ENCODE assay signal across 7 mouse cellular contexts in genomic region chr11:6292988-6293349, GRCm38 (mm10). TPM values are rescaled to one million over a fixed set of nuclear protein-coding genes. Genes with fewer than 3 reads are reported as not detected.
DNase-seq lines count a peak whose midpoint lies in the region; ATAC-seq and TF ChIP-seq lines count a peak whose summit lies in the region.

No protein-coding gene starts in this region.

- H3K27ac ChIP-seq in lung, embryonic 14.5 days (ENCODE audit: low read depth) = no peak overlapping the region
- H3K27ac ChIP-seq in forebrain, embryonic 13.5 days = no peak overlapping the region
- no peak overlapping the region for H3K27ac ChIP-seq in limb, embryonic 13.5 days
- peak overlapping the region; percentile 97 for H3K27ac ChIP-seq in small intestine, adult 2 months (ENCODE audit: insufficient read depth, low read depth, low read length)

- H3K27me3 ChIP-seq in lung, embryonic 14.5 days (ENCODE audit: insufficient read depth, low read length) = no peaks in the 10 kb centered on the region
- no peaks in the 10 kb centered on the region for H3K27me3 ChIP-seq in forebrain, embryonic 13.5 days
- H3K27me3 ChIP-seq in limb, embryonic 13.5 days = no peaks in the 10 kb centered on the region
- H3K27me3 ChIP-seq in small intestine, adult 2 months (ENCODE audit: control insufficient read depth, insufficient read depth, low read length) = no peaks in the 10 kb centered on the region

- peaks cover 12% of the 10 kb centered on the region for H3K36me3 ChIP-seq in lung, embryonic 14.5 days (ENCODE audit: insufficient read depth)
- peaks cover 11% of the 10 kb centered on the region for H3K36me3 ChIP-seq in forebrain, embryonic 13.5 days (ENCODE audit: poor library complexity, severe bottlenecking)
- H3K36me3 ChIP-seq in limb, embryonic 13.5 days = peaks cover 12% of the 10 kb centered on the region
- peaks cover 16% of the 10 kb centered on the region for H3K36me3 ChIP-seq in small intestine, adult 2 months (ENCODE audit: control insufficient read depth, insufficient read depth, low read length)

- H3K9ac ChIP-seq in lung, embryonic 14.5 days = no peak overlapping the region
- H3K9ac ChIP-seq in forebrain, embryonic 13.5 days = no peak overlapping the region
- H3K9ac ChIP-seq in limb, embryonic 13.5 days = no peak overlapping the region

- H3K4me1 ChIP-seq in lung, embryonic 14.5 days (ENCODE audit: insufficient read depth) = peaks cover 3% of the 10 kb centered on the region; the same call in 1 of the 2 replicates
- H3K4me1 ChIP-seq in forebrain, embryonic 13.5 days = peaks cover 12% of the 10 kb centered on the region
- peaks cover 12% of the 10 kb centered on the region for H3K4me1 ChIP-seq in limb, embryonic 13.5 days
- peaks cover 7% of the 10 kb centered on the region; the same call in 1 of the 2 replicates for H3K4me1 ChIP-seq in small intestine, adult 2 months (ENCODE audit: control insufficient read depth, insufficient read depth, insufficient read length, low read length)

- no peak for ATAC-seq in lung, embryonic 14.5 days (ENCODE audit: insufficient read depth)
- no peak for ATAC-seq in forebrain, embryonic 13.5 days
- no peak for ATAC-seq in limb, embryonic 13.5 days (ENCODE audit: low FRiP score, low read depth)

- H3K9me3 ChIP-seq in lung, embryonic 14.5 days (ENCODE audit: low read depth, low read length) = no peaks in the 10 kb centered on the region
- no peaks in the 10 kb centered on the region for H3K9me3 ChIP-seq in forebrain, embryonic 13.5 days (replicated peaks)
- no peaks in the 10 kb centered on the region for H3K9me3 ChIP-seq in limb, embryonic 13.5 days

- TF ChIP-seq CTCF in lung, embryonic 14.5 days (IDR thresholded peaks at IDR 0.05; ENCODE audit: low read depth) = no peak
- TF ChIP-seq CTCF in small intestine, adult 2 months (IDR thresholded peaks at IDR 0.05; ENCODE audit: extremely low read depth, insufficient read length, insufficient replicate concordance, low read depth, low read length) = no peak

- H3K4me3 ChIP-seq in lung, embryonic 14.5 days (ENCODE audit: low read depth, low read length) = peak overlapping the region; percentile 79; the same call in 1 of the 2 replicates
- H3K4me3 ChIP-seq in forebrain, embryonic 13.5 days = no peak overlapping the region; the same call in 1 of the 2 replicates
- H3K4me3 ChIP-seq in limb, embryonic 13.5 days = peak overlapping the region; percentile 76
- H3K4me3 ChIP-seq in small intestine, adult 2 months (ENCODE audit: low read depth, low read length) = peak overlapping the region; percentile 43; the same call in 1 of the 2 replicates

- 83% methylated on average over 4 of the region's 4 CpGs for WGBS in lung, embryonic 14.5 days
- WGBS in forebrain, embryonic 13.5 days = 92% methylated on average over 4 of the region's 4 CpGs
- 91% methylated on average over 4 of the region's 4 CpGs for WGBS in limb, embryonic 13.5 days
- 80% methylated on average over 4 of the region's 4 CpGs for WGBS in small intestine, adult 2 months

- no peak for DNase-seq in lung, embryonic 14.5 days
- no peak for DNase-seq in lung, adult 18-20 months
- no peak for DNase-seq in urinary bladder, postnatal 14 days (ENCODE audit: low spot score)
- no peak for DNase-seq in layer of hippocampus, adult 11-12 months (ENCODE audit: low spot score)

- TF ChIP-seq POLR2A in small intestine, adult 2 months (IDR thresholded peaks at IDR 0.05; ENCODE audit: low read depth, low read length) = no peak

- H3K4me2 ChIP-seq in lung, embryonic 14.5 days = peak overlapping the region; percentile 82
- H3K4me2 ChIP-seq in forebrain, embryonic 13.5 days = peak overlapping the region; percentile 75
- peak overlapping the region; percentile 75 for H3K4me2 ChIP-seq in limb, embryonic 13.5 days (replicated peaks)

RNA-seq across cellular contexts. Expression of gene Ogdh, which starts 1.5 kb away (rescaled TPM):
- 105 TPM in 2 replicates for polyA plus RNA-seq in lung, embryonic 14.5 days (2014; fragmentation: Nextera tagmentation; extraction: Ambion mirVana)
- polyA plus RNA-seq in forebrain, embryonic 13.5 days (2015; fragmentation: Nextera tagmentation; extraction: Ambion mirVana) = 71.2 and 85.4 TPM in 2 replicates
- polyA plus RNA-seq in limb, embryonic 13.5 days (2015; fragmentation: Nextera tagmentation; extraction: Ambion mirVana) = 84.1 and 95.0 TPM in 2 replicates
- 164 and 346 TPM in 2 replicates for polyA plus RNA-seq in small intestine, adult 2 months (2012; rRNA removed)

RNA-seq across cellular contexts. Expression of gene Tmed4, which starts 18.3 kb away (rescaled TPM):
- polyA plus RNA-seq in lung, embryonic 14.5 days (2014; fragmentation: Nextera tagmentation; extraction: Ambion mirVana) = 79.2 and 91.0 TPM in 2 replicates
- 154 and 155 TPM in 2 replicates for polyA plus RNA-seq in forebrain, embryonic 13.5 days (2015; fragmentation: Nextera tagmentation; extraction: Ambion mirVana)
- polyA plus RNA-seq in limb, embryonic 13.5 days (2015; fragmentation: Nextera tagmentation; extraction: Ambion mirVana) = 109 and 113 TPM in 2 replicates
- 103 and 182 TPM in 2 replicates for polyA plus RNA-seq in small intestine, adult 2 months (2012; rRNA removed)

RNA-seq across cellular contexts. Expression of gene Ddx56, which starts 25.4 kb away (rescaled TPM):
- polyA plus RNA-seq in lung, embryonic 14.5 days (2014; fragmentation: Nextera tagmentation; extraction: Ambion mirVana) = 102 and 106 TPM in 2 replicates
- polyA plus RNA-seq in forebrain, embryonic 13.5 days (2015; fragmentation: Nextera tagmentation; extraction: Ambion mirVana) = 84.2 and 92.6 TPM in 2 replicates
- 98.1 and 101 TPM in 2 replicates for polyA plus RNA-seq in limb, embryonic 13.5 days (2015; fragmentation: Nextera tagmentation; extraction: Ambion mirVana)
- 11.1 and 12.4 TPM in 2 replicates for polyA plus RNA-seq in small intestine, adult 2 months (2012; rRNA removed)
